Mouse (Mus musculus) monocyte, adult 59 days (primary cell): ENCODE measurements around the gene Foxp3. TPM values are rescaled to one million over a fixed set of nuclear protein-coding genes. Genes with fewer than 3 reads are reported as not detected.

Experiments
- total RNA-seq, 2 experiments: library from RNA; stranded (reverse); gene quantifications; one replicate each; pipeline ENCODE4 v1.2.4; 2023

The Foxp3 gene
- total RNA-seq, result not detected

DNA sequence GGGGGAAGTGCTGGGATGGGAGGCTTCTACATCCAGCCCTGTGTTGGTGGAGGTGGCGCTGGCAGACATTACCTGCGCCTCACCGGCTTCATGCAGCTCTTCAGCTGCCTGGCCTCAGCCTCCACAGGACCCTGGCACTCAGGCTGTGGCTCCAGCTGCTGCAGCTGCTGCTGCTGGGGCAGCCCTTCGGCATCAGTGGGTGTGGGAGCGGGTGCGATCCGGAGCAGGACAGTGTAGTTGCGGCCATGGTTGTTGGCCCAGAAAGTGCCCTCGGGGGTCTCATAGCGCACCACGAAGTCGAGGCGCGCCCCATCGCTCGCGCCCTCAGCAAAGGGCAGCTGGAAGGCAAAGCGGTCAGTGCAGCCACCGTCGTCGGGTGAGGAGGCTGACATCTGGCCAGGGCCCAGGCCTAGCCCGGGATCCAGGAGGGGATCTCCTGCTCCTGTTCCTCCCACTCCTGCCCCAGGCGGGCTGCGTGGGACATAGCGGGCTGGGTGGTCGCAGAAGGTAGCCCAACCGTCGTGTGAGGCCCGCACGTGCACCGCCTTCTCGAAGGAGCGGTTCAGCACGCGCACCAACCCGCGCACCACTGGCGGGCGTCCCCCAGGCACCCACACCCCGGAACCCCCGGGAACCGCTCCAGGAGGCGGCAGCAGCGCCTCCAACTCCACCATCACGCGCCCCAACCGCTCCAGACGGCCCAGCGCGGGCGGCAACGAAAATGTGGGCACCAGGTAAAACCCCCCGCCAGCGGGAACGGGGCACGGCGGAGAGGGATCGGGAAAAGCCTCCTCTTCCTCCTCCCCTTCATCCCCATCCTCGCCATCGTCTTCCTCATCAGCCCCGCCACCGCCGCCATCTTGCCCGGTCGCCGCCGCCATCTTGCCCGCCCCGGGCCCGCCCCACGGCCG lies at the start of gene Foxp3:
Gene Foxp3, plus strand, starts transcription at position 469 of the 911 bp plus-strand sequence.

GRCm38 (mm10) chrX:7574087-7574884 lies 842 bp downstream of the Foxp3 start, which contains the start of gene Ppp1r3f:
TSS of gene Ppp1r3f (minus strand) at chrX:7574283.

GRCm38 (mm10) chrX:7604879-7605574 lies 31.6 kb downstream of the Foxp3 start, which contains the start of gene Ccdc22:
TSS of gene Ccdc22 (minus strand) at chrX:7605517.

GRCm38 (mm10) chrX:7606783-7607182 lies 33.3 kb downstream of the Foxp3 start, which contains the start of gene Cacna1f:
TSS of gene Cacna1f (plus strand) at chrX:7607083.

DNA sequence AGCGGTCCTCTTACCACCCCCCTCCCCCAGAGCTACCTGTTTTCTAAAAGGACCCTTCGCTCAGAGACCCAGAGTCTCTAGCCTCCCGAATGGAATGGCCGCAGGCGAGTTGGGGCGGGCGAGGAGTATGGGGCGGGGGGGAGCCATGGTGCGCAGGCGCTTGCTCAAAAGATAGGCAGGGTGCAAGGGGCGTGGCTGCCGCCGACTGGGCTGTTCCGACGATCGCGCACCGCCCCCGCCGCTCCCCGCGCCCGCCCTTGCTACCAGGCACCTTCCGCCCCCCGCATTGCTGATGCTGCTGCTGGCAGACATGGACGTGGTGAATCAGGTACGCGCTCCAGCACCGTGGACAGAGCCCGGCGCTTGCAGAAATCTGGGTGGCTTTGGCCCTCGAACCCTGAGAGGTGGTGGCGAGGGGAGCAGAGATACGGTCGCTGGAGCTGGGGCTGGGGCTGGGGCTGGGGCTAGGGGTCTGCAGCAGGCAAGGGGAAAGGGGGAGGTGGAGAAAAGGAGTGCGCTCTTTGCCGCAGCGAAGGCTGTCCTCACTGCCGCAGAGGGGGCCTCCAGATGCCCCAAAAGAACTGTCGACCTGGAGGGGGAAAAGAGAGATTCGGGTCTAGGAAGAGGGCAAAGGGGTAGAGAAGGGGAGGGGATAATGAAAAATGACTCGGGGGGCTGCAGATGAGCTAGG lies 65.1 kb downstream of the Foxp3 start, which contains the start of gene Syp:
Gene Syp, plus strand, starts transcription at position 71 of the 691 bp plus-strand sequence.

Other genes with a start within 250 kb of the Foxp3 start
- gene Usp27x, start 197.8 kb upstream of the Foxp3 start, total RNA-seq, result 1 to 10 TPM; 1.1 to 1.8 TPM
- gene Ppp1r3f, start 639 bp downstream of the Foxp3 start, total RNA-seq, result 1 to 10 TPM; 1.6 to 2.0 TPM
- 10 to 100 TPM; 23.4 to 28.8 TPM for gene Ccdc22, start 31.9 kb downstream of the Foxp3 start, total RNA-seq
- gene Cacna1f, start 33.4 kb downstream of the Foxp3 start, total RNA-seq, result under 1 TPM; 0.47 to 0.49 TPM
- 1 to 10 TPM in 1 of 2 experiments, not detected in 1; 1.0 TPM for gene Syp, start 64.8 kb downstream of the Foxp3 start, total RNA-seq
- gene Prickle3, start 83.6 kb downstream of the Foxp3 start, total RNA-seq, result 10 to 100 TPM; 22.3 to 26.5 TPM
- gene Plp2, start 97.7 kb downstream of the Foxp3 start, total RNA-seq, result 10 to 100 TPM; 78.2 to 91.8 TPM
- gene Magix, start 107.6 kb downstream of the Foxp3 start, total RNA-seq, result not detected
- gene Gpkow, start 123.5 kb downstream of the Foxp3 start, total RNA-seq, result 10 to 100 TPM; 38.6 to 45.8 TPM
- gene Wdr45, start 140.7 kb downstream of the Foxp3 start, total RNA-seq, result 10 to 100 TPM; 42.0 to 42.8 TPM
- gene Gm45208, start 148.6 kb downstream of the Foxp3 start, total RNA-seq, result not detected
- gene Praf2, start 154.8 kb downstream of the Foxp3 start, total RNA-seq, result 10 to 100 TPM in 1 of 2 experiments, 1 to 10 TPM in 1; 8.2 to 10.6 TPM
- not detected for gene Ccdc120, start 177.3 kb downstream of the Foxp3 start, total RNA-seq
- gene Tfe3, start 188.9 kb downstream of the Foxp3 start, total RNA-seq, result 100 to 1,000 TPM; 109 to 115 TPM
- 100 to 1,000 TPM; 114 to 122 TPM for gene Gripap1, start 216.1 kb downstream of the Foxp3 start, total RNA-seq
- gene Kcnd1, start 248.6 kb downstream of the Foxp3 start, total RNA-seq, result 1 to 10 TPM; 2.0 to 5.9 TPM